Mouse (Mus musculus): ENCODE measurements around the gene Gm43302. TPM values are rescaled to one million over a fixed set of nuclear protein-coding genes. Genes with fewer than 3 reads are reported as not detected.
"Not testable (repeated sequence)": the region's sequence is repeated elsewhere in the genome, so short reads cannot be mapped to it uniquely, and the experiment has no call there.

Gm43302 gene
- polyA plus RNA-seq (2015; fragmentation: Nextera tagmentation; extraction: Ambion mirVana) = 0.06 and 0.31 TPM in 2 replicates

GRCm38 (mm10) chr5:105293226-105294165 is at the start of gene Gm43302, which contains the start of gene Gbp6:
Gene Gm43302 (minus strand): TSS chr5:105293695.
Gene Gbp6 (minus strand): TSS chr5:105293698.
- not testable (repeated sequence) for H3K27ac ChIP-seq (ENCODE audit: low read length); H3K36me3 ChIP-seq (ENCODE audit: control insufficient read depth, insufficient read depth, low read length); H3K9ac ChIP-seq (ENCODE audit: low read depth, low read length); H3K4me2 ChIP-seq (ENCODE audit: low read length); H3K4me3 ChIP-seq (ENCODE audit: low read depth, low read length); ATAC-seq; H3K4me1 ChIP-seq (ENCODE audit: control insufficient read depth, insufficient read depth, low read length); H3K27me3 ChIP-seq (ENCODE audit: control insufficient read depth, insufficient read depth, low read depth, low read length); H3K9me3 ChIP-seq (replicated peaks; ENCODE audit: control insufficient read depth, low read length, poor library complexity, severe bottlenecking)
- 40% methylated on average over 3 of the region's 3 CpGs for WGBS

GRCm38 (mm10) chr5:105341281-105341680 is 47.8 kb upstream of the Gm43302 start:
- H3K4me1 ChIP-seq (ENCODE audit: control insufficient read depth, insufficient read depth, low read length) = no peaks in the 10 kb centered on the region
- no peaks in the 10 kb centered on the region for H3K36me3 ChIP-seq (ENCODE audit: control insufficient read depth, insufficient read depth, low read length)
- H3K9ac ChIP-seq (ENCODE audit: low read depth, low read length) = no peak overlapping the region
- H3K9me3 ChIP-seq (replicated peaks; ENCODE audit: control insufficient read depth, low read length, poor library complexity, severe bottlenecking) = no peaks in the 10 kb centered on the region
- ATAC-seq = no peak
- 66% methylated on average over 2 of the region's 2 CpGs for WGBS
- H3K4me2 ChIP-seq (ENCODE audit: low read length) = no peak overlapping the region
- no peaks in the 10 kb centered on the region for H3K27me3 ChIP-seq (ENCODE audit: control insufficient read depth, insufficient read depth, low read depth, low read length)
- H3K4me3 ChIP-seq (ENCODE audit: low read depth, low read length) = no peak overlapping the region
- H3K27ac ChIP-seq (ENCODE audit: low read length) = no peak overlapping the region

GRCm38 (mm10) chr5:105322543-105322942 is 29.0 kb upstream of the Gm43302 start:
- Histone ChIP-seq H3K27me3 (ENCODE audit: control insufficient read depth, insufficient read depth, low read depth, low read length) (no peaks in the 10 kb centered on the region), H3K4me2 (ENCODE audit: low read length) (no peak overlapping the region), H3K9me3 (replicated peaks; ENCODE audit: control insufficient read depth, low read length, poor library complexity, severe bottlenecking) (no peaks in the 10 kb centered on the region), H3K4me3 (ENCODE audit: low read depth, low read length) (no peak overlapping the region), H3K36me3 (ENCODE audit: control insufficient read depth, insufficient read depth, low read length) (no peaks in the 10 kb centered on the region), H3K4me1 (ENCODE audit: control insufficient read depth, insufficient read depth, low read length) (no peaks in the 10 kb centered on the region), H3K9ac (ENCODE audit: low read depth, low read length) (no peak overlapping the region), H3K27ac (ENCODE audit: low read length) (no peak overlapping the region)
- WGBS = 69% methylated on average over 2 of the region's 2 CpGs
- no peak for ATAC-seq

GRCm38 (mm10) chr5:105310941-105311340 is 17.4 kb upstream of the Gm43302 start:
- no peak for ATAC-seq
- H3K9me3 ChIP-seq (replicated peaks; ENCODE audit: control insufficient read depth, low read length, poor library complexity, severe bottlenecking) = no peaks in the 10 kb centered on the region
- no peaks in the 10 kb centered on the region for H3K4me1 ChIP-seq (ENCODE audit: control insufficient read depth, insufficient read depth, low read length)
- H3K27me3 ChIP-seq (ENCODE audit: control insufficient read depth, insufficient read depth, low read depth, low read length) = no peaks in the 10 kb centered on the region
- H3K4me2 ChIP-seq (ENCODE audit: low read length) = no peak overlapping the region
- WGBS = 82% methylated on average over 2 of the region's 2 CpGs
- no peak overlapping the region for H3K9ac ChIP-seq (ENCODE audit: low read depth, low read length)
- no peak overlapping the region for H3K27ac ChIP-seq (ENCODE audit: low read length)
- no peaks in the 10 kb centered on the region for H3K36me3 ChIP-seq (ENCODE audit: control insufficient read depth, insufficient read depth, low read length)
- no peak overlapping the region for H3K4me3 ChIP-seq (ENCODE audit: low read depth, low read length)

- not testable (repeated sequence) for H3K9me3 ChIP-seq (replicated peaks; ENCODE audit: control insufficient read depth, low read length, poor library complexity, severe bottlenecking); H3K9ac ChIP-seq (ENCODE audit: low read depth, low read length); ATAC-seq; H3K27ac ChIP-seq (ENCODE audit: low read length); H3K4me3 ChIP-seq (ENCODE audit: low read depth, low read length); H3K36me3 ChIP-seq (ENCODE audit: control insufficient read depth, insufficient read depth, low read length); H3K4me1 ChIP-seq (ENCODE audit: control insufficient read depth, insufficient read depth, low read length); H3K4me2 ChIP-seq (ENCODE audit: low read length); H3K27me3 ChIP-seq (ENCODE audit: control insufficient read depth, insufficient read depth, low read depth, low read length)
- WGBS = 68% methylated on average over 1 of the region's 1 CpGs
Observed at GRCm38 (mm10) chr5:105309148-105309547, 15.7 kb upstream of the Gm43302 start.

GRCm38 (mm10) chr5:105306946-105307345 is 13.5 kb upstream of the Gm43302 start:
- H3K27me3 ChIP-seq (ENCODE audit: control insufficient read depth, insufficient read depth, low read depth, low read length); H3K36me3 ChIP-seq (ENCODE audit: control insufficient read depth, insufficient read depth, low read length); H3K4me2 ChIP-seq (ENCODE audit: low read length); H3K4me3 ChIP-seq (ENCODE audit: low read depth, low read length); H3K9ac ChIP-seq (ENCODE audit: low read depth, low read length); H3K27ac ChIP-seq (ENCODE audit: low read length); H3K4me1 ChIP-seq (ENCODE audit: control insufficient read depth, insufficient read depth, low read length); ATAC-seq; H3K9me3 ChIP-seq (replicated peaks; ENCODE audit: control insufficient read depth, low read length, poor library complexity, severe bottlenecking): not testable (repeated sequence)

DNA sequence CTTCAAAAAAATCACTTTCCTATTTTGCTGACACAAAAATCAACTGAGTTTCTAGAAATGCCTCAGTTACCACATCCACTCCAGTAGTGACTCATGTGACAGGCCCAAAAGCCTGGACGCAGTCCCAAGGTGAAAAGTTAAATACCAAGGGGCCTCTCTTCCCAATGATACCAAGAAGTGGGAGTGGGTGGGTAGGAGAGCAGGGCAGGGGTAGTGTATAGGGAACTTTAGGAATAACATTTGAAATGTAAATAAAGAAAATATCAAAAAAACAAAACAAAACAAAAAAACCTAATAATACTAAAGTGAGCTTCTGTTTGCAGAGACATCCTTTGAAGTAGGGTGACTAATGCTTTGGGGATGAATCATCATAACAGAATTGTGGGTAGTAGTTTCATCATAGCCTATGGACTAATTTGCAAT is 12.7 kb upstream of the Gm43302 start:
- no peak overlapping the region for H3K9ac ChIP-seq (ENCODE audit: low read depth, low read length)
- H3K27me3 ChIP-seq (ENCODE audit: control insufficient read depth, insufficient read depth, low read depth, low read length) = no peaks in the 10 kb centered on the region
- 90% methylated on average over 1 of the region's 1 CpGs for WGBS
- ATAC-seq = no peak
- no peak overlapping the region for H3K27ac ChIP-seq (ENCODE audit: low read length)
- no peaks in the 10 kb centered on the region for H3K9me3 ChIP-seq (replicated peaks; ENCODE audit: control insufficient read depth, low read length, poor library complexity, severe bottlenecking)
- H3K36me3 ChIP-seq (ENCODE audit: control insufficient read depth, insufficient read depth, low read length) = no peaks in the 10 kb centered on the region
- no peaks in the 10 kb centered on the region for H3K4me1 ChIP-seq (ENCODE audit: control insufficient read depth, insufficient read depth, low read length)
- H3K4me3 ChIP-seq (ENCODE audit: low read depth, low read length) = no peak overlapping the region
- no peak overlapping the region for H3K4me2 ChIP-seq (ENCODE audit: low read length)

GRCm38 (mm10) chr5:105305671-105306070 is 12.2 kb upstream of the Gm43302 start:
- WGBS = 84% methylated on average over 4 of the region's 4 CpGs
- not testable (repeated sequence) for H3K4me1 ChIP-seq (ENCODE audit: control insufficient read depth, insufficient read depth, low read length)

GRCm38 (mm10) chr5:105301963-105302362 is 8.5 kb upstream of the Gm43302 start:
- no peaks in the 10 kb centered on the region for H3K27me3 ChIP-seq (ENCODE audit: control insufficient read depth, insufficient read depth, low read depth, low read length)
- WGBS = 79% methylated on average over 4 of the region's 4 CpGs
- no peak overlapping the region for H3K4me2 ChIP-seq (ENCODE audit: low read length)
- no peak for ATAC-seq
- no peak overlapping the region for H3K9ac ChIP-seq (ENCODE audit: low read depth, low read length)
- no peak overlapping the region for H3K4me3 ChIP-seq (ENCODE audit: low read depth, low read length)
- H3K27ac ChIP-seq (ENCODE audit: low read length) = no peak overlapping the region
- no peaks in the 10 kb centered on the region for H3K9me3 ChIP-seq (replicated peaks; ENCODE audit: control insufficient read depth, low read length, poor library complexity, severe bottlenecking)
- H3K36me3 ChIP-seq (ENCODE audit: control insufficient read depth, insufficient read depth, low read length) = no peaks in the 10 kb centered on the region
- H3K4me1 ChIP-seq (ENCODE audit: control insufficient read depth, insufficient read depth, low read length) = no peaks in the 10 kb centered on the region

More at GRCm38 (mm10) chr5:105305671-105306070, 12.2 kb upstream of the Gm43302 start:
- not testable (repeated sequence) for H3K9me3 ChIP-seq (replicated peaks; ENCODE audit: control insufficient read depth, low read length, poor library complexity, severe bottlenecking); H3K36me3 ChIP-seq (ENCODE audit: control insufficient read depth, insufficient read depth, low read length); H3K27ac ChIP-seq (ENCODE audit: low read length); H3K9ac ChIP-seq (ENCODE audit: low read depth, low read length); H3K4me3 ChIP-seq (ENCODE audit: low read depth, low read length); H3K27me3 ChIP-seq (ENCODE audit: control insufficient read depth, insufficient read depth, low read depth, low read length); H3K4me2 ChIP-seq (ENCODE audit: low read length); ATAC-seq
